Mouse (Mus musculus): ENCODE results near the gene Rab28. TPM values are rescaled to one million over a fixed set of nuclear protein-coding genes. Genes with fewer than 3 reads are reported as not detected.
A peak's percentile ranks its signal among the peaks of the same experiment; 100 is the strongest.
"Not testable (repeated sequence)": the region's sequence is repeated elsewhere in the genome, so short reads cannot be mapped to it uniquely, and the experiment has no call there.

The Rab28 gene
- total RNA-seq (2017), result 27.6 to 34.8 TPM (median 34.8 TPM) in 3 replicates

- ATAC-seq (replicated peaks; ENCODE audit: insufficient number of reproducible peaks, low FRiP score, low TSS enrichment, poor library complexity, severe bottlenecking), result peak; percentile 94
Measured at GRCm38 (mm10) chr5:41708051-41708630, at the start of gene Rab28. TSS of gene Rab28 (minus strand) at chr5:41708157.

- ATAC-seq (replicated peaks; ENCODE audit: insufficient number of reproducible peaks, low FRiP score, low TSS enrichment, poor library complexity, severe bottlenecking), result no peak
Measured at GRCm38 (mm10) chr5:41757338-41757737, 49.4 kb upstream of the Rab28 start.

- no peak for ATAC-seq (replicated peaks; ENCODE audit: insufficient number of reproducible peaks, low FRiP score, low TSS enrichment, poor library complexity, severe bottlenecking)
Measured at GRCm38 (mm10) chr5:41756396-41756795, 48.4 kb upstream of the Rab28 start.

- ATAC-seq (replicated peaks; ENCODE audit: insufficient number of reproducible peaks, low FRiP score, low TSS enrichment, poor library complexity, severe bottlenecking), result no peak
Measured at GRCm38 (mm10) chr5:41755373-41755960, 47.5 kb upstream of the Rab28 start.

- no peak for ATAC-seq (replicated peaks; ENCODE audit: insufficient number of reproducible peaks, low FRiP score, low TSS enrichment, poor library complexity, severe bottlenecking)
Measured at GRCm38 (mm10) chr5:41754836-41755235, 46.9 kb upstream of the Rab28 start.

GRCm38 (mm10) chr5:41754226-41754775, 46.3 kb upstream of the Rab28 start:
- no peak for ATAC-seq (replicated peaks; ENCODE audit: insufficient number of reproducible peaks, low FRiP score, low TSS enrichment, poor library complexity, severe bottlenecking)

- ATAC-seq (replicated peaks; ENCODE audit: insufficient number of reproducible peaks, low FRiP score, low TSS enrichment, poor library complexity, severe bottlenecking), result no peak
Measured at GRCm38 (mm10) chr5:41752721-41753120, 44.8 kb upstream of the Rab28 start.

- ATAC-seq (replicated peaks; ENCODE audit: insufficient number of reproducible peaks, low FRiP score, low TSS enrichment, poor library complexity, severe bottlenecking), result no peak
Measured at GRCm38 (mm10) chr5:41744898-41745780, 37.2 kb upstream of the Rab28 start.

- no peak; the same call in 1 of the 2 replicates for ATAC-seq (replicated peaks; ENCODE audit: insufficient number of reproducible peaks, low FRiP score, low TSS enrichment, poor library complexity, severe bottlenecking)
Measured at GRCm38 (mm10) chr5:41744234-41744633, 36.3 kb upstream of the Rab28 start.

- peak; percentile 85 for ATAC-seq (replicated peaks; ENCODE audit: insufficient number of reproducible peaks, low FRiP score, low TSS enrichment, poor library complexity, severe bottlenecking)
Measured at GRCm38 (mm10) chr5:41738817-41739216, 30.9 kb upstream of the Rab28 start.

- ATAC-seq (replicated peaks; ENCODE audit: insufficient number of reproducible peaks, low FRiP score, low TSS enrichment, poor library complexity, severe bottlenecking), result no peak
Measured at GRCm38 (mm10) chr5:41737039-41737438, 29.1 kb upstream of the Rab28 start.

- no peak for ATAC-seq (replicated peaks; ENCODE audit: insufficient number of reproducible peaks, low FRiP score, low TSS enrichment, poor library complexity, severe bottlenecking)
Measured at GRCm38 (mm10) chr5:41727017-41727416, 19.1 kb upstream of the Rab28 start.

- no peak for ATAC-seq (replicated peaks; ENCODE audit: insufficient number of reproducible peaks, low FRiP score, low TSS enrichment, poor library complexity, severe bottlenecking)
Measured at GRCm38 (mm10) chr5:41725573-41725972, 17.6 kb upstream of the Rab28 start.

GRCm38 (mm10) chr5:41707115-41708015, 592 bp downstream of the Rab28 start:
- ATAC-seq (replicated peaks; ENCODE audit: insufficient number of reproducible peaks, low FRiP score, low TSS enrichment, poor library complexity, severe bottlenecking), result peak; percentile 28

GRCm38 (mm10) chr5:41706777-41707114, 1.2 kb downstream of the Rab28 start:
- no peak for ATAC-seq (replicated peaks; ENCODE audit: insufficient number of reproducible peaks, low FRiP score, low TSS enrichment, poor library complexity, severe bottlenecking)

- ATAC-seq (replicated peaks; ENCODE audit: insufficient number of reproducible peaks, low FRiP score, low TSS enrichment, poor library complexity, severe bottlenecking), result not testable (repeated sequence)
Measured at GRCm38 (mm10) chr5:41701085-41701484, 6.9 kb downstream of the Rab28 start.

- ATAC-seq (replicated peaks; ENCODE audit: insufficient number of reproducible peaks, low FRiP score, low TSS enrichment, poor library complexity, severe bottlenecking), result no peak
Measured at GRCm38 (mm10) chr5:41697958-41698357, 10.0 kb downstream of the Rab28 start.

GRCm38 (mm10) chr5:41685016-41685415, 22.9 kb downstream of the Rab28 start:
- no peak for ATAC-seq (replicated peaks; ENCODE audit: insufficient number of reproducible peaks, low FRiP score, low TSS enrichment, poor library complexity, severe bottlenecking)

- ATAC-seq (replicated peaks; ENCODE audit: insufficient number of reproducible peaks, low FRiP score, low TSS enrichment, poor library complexity, severe bottlenecking), result no peak
Measured at GRCm38 (mm10) chr5:41683976-41684375, 24.0 kb downstream of the Rab28 start.
